ENCODE assay signal across 8 mouse cellular contexts in the genomic region with DNA sequence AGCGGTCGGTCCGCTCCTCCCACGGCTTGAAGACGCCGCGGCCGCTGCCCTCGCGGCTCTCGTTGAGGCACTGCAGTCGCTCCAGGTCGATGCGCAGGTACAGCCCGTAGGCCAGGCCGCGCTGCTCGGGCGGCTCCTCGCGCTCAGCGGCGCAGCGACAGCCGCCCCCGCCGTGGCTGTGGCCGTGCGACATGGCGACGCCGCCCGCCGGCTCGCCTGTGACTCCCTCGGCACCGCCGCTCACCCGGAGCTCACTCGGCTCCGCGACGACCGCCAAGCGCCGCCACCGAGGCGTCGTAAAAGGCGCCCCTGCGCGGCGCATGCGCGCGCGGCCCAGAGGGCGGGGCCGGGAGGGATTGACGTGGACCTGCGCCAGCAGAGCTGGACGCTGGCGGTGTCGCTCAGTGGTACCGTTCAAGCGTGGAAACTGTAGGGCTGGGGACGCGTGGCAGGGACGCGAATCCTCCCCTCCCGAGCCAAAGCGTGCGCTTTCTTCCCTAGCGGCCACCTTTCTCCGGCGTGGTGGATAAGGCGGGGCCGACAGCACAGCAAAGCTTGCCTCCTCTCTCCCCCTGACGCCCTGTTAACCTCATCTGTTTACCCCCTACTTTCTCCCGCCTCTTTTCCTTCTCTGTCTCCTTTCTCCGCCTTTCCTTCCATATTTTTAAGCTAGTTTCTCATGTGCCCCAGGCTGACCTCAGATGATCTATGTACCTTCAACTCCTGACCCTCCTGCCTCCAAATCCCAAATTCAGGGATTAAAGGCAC. TPM values are rescaled to one million over a fixed set of nuclear protein-coding genes. Genes with fewer than 3 reads are reported as not detected.
A peak's percentile ranks its signal among the peaks of the same experiment; 100 is the strongest.
DNase-seq lines count a peak whose midpoint lies in the region; ATAC-seq and TF ChIP-seq lines count a peak whose summit lies in the region.

A gene (minus strand): TSS at position 322 of the 768 bp plus-strand sequence.

- TF ChIP-seq CTCF in cortical plate, adult 2 months (IDR thresholded peaks at IDR 0.05; ENCODE audit: extremely low read depth, insufficient read depth, low read length) = no peak

- ATAC-seq in activated CD4-positive, CD25-positive, alpha-beta regulatory T cell, adult 4 months = peak; percentile 80
- ATAC-seq in megakaryocyte progenitor cell, adult 5-6 weeks (replicated peaks; ENCODE audit: poor library complexity) = peak; percentile 74

- H3K27ac ChIP-seq in cortical plate, adult 2 months (ENCODE audit: insufficient read depth, low read length) = peak within 1 kb of the TSS; percentile 75

- TF ChIP-seq POLR2A in cortical plate, adult 2 months (IDR thresholded peaks at IDR 0.05; ENCODE audit: extremely low read depth, insufficient read depth, low read length) = peak; percentile 92

- H3K4me3 ChIP-seq in cortical plate, adult 2 months (ENCODE audit: insufficient read depth, low read length) = peak within 1 kb of the TSS; percentile 95

- peak; percentile 93 for DNase-seq in gastrocnemius, postnatal 10 days
- peak; percentile 96 for DNase-seq in induced T-regulatory cell, adult 2 months (ENCODE audit: low read depth)
- peak; percentile 82 to 93 for DNase-seq in left cerebral cortex, adult 9 months (ENCODE audit: low spot score in 2 of 2)
- DNase-seq in right cerebral cortex, postnatal 14 days = peak; percentile 91
- DNase-seq in urinary bladder, postnatal 36 days (ENCODE audit: low spot score in 2 of 2) = peak; percentile 86 to 91

- H3K4me1 ChIP-seq in cortical plate, adult 2 months (ENCODE audit: control insufficient read depth, insufficient read depth, low read length) = peaks cover 2% of the 10 kb centered on the region

RNA-seq across cellular contexts. Expression of the gene that starts here (rescaled TPM):
- polyA plus RNA-seq in activated CD4-positive, CD25-positive, alpha-beta regulatory T cell, adult 4 months (2017; shearing (Covaris generic)) = 1 to 10 TPM; 7.7 to 8.8 TPM
- polyA plus RNA-seq in cortical plate, adult 2 months (2012; rRNA removed) = 103 and 110 TPM in 2 replicates
- total RNA-seq in gastrocnemius, postnatal 10 days (2021) = 10 to 100 TPM; 22.0 to 23.5 TPM
- total RNA-seq in megakaryocyte progenitor cell, adult 5-6 weeks (2015) = 19.8 and 22.7 TPM in 2 replicates
- 18.3 and 31.5 TPM in 2 replicates for total RNA-seq in megakaryocyte progenitor cell, adult 5-6 weeks (2017)

Comparison
In these comparisons a context has a peak if more than half of its experiments do, and no peak if none do; other contexts are left out.
1. Peak in every context shown above with its lines: DNase-seq, ATAC-seq, H3K4me3 ChIP-seq and H3K27ac ChIP-seq.
2. RNA of the gene that starts here (polyA plus RNA-seq): 103 to 110 TPM in cortical plate, adult 2 months; 7.7 to 8.8 TPM in activated CD4-positive, CD25-positive, alpha-beta regulatory T cell, adult 4 months; every median in the first group is over 10 times any median in the second.